Mouse (Mus musculus): ENCODE data around the gene Tgm2. TPM values are rescaled to one million over a fixed set of nuclear protein-coding genes. Genes with fewer than 3 reads are reported as not detected.

Tgm2 gene
- polyA plus RNA-seq, 1 experiment from 2014 or later = 39.7 TPM

GRCm38 (mm10) chr2:158136205-158136604, 10.0 kb downstream of the Tgm2 start:
- H3K9me3 ChIP-seq (replicated peaks) = no peaks in the 10 kb centered on the region
- ATAC-seq (replicated peaks; ENCODE audit: low FRiP score) = no peak
- H3K9ac ChIP-seq = no peak overlapping the region
- H3K36me3 ChIP-seq = peaks cover 7% of the 10 kb centered on the region; the same call in 1 of the 2 replicates
- H3K27ac ChIP-seq = 0 out of 2 replicates have a peak overlapping the region, but pooled peaks have one; percentile 13
- no peak overlapping the region for H3K4me3 ChIP-seq (replicated peaks)
- peaks cover 32% of the 10 kb centered on the region for H3K4me1 ChIP-seq
- WGBS = 40% methylated on average over 7 of the region's 7 CpGs
- no peaks in the 10 kb centered on the region for H3K27me3 ChIP-seq
- H3K4me2 ChIP-seq = no peak overlapping the region

DNA sequence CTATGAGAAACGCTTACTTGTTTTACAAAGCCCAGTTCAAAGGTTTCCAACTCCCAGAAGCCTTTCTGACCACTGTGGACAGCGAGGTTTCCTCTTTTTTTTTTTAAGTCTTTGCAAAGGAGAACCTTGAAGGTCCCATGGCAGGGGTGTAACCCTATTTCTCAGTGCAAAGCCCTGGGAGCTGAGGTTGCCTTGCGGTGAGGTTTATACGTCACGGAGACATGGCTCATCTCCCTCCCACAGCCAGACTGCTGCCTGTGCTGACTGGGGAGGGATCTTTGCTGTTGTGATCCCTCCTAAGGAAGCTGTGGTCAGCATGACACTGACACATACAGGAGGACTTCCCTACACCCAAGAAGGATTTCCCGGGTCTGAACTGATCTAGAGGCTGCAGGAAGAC, 13.2 kb downstream of the Tgm2 start:
- Histone ChIP-seq H3K9ac (no peak overlapping the region), H3K27me3 (no peaks in the 10 kb centered on the region), H3K9me3 (replicated peaks) (no peaks in the 10 kb centered on the region), H3K27ac (no peak overlapping the region), H3K4me2 (no peak overlapping the region), H3K4me3 (replicated peaks) (no peak overlapping the region), H3K36me3 (peaks cover 11% of the 10 kb centered on the region), H3K4me1 (peaks cover 33% of the 10 kb centered on the region)
- WGBS = 61% methylated on average over 6 of the region's 6 CpGs
- no peak for ATAC-seq (replicated peaks; ENCODE audit: low FRiP score)

GRCm38 (mm10) chr2:158132320-158132719, 13.9 kb downstream of the Tgm2 start:
- H3K4me2 ChIP-seq = no peak overlapping the region
- ATAC-seq (replicated peaks; ENCODE audit: low FRiP score) = no peak
- H3K9me3 ChIP-seq (replicated peaks) = no peaks in the 10 kb centered on the region
- no peak overlapping the region for H3K9ac ChIP-seq
- no peak overlapping the region for H3K4me3 ChIP-seq (replicated peaks)
- H3K27me3 ChIP-seq = no peaks in the 10 kb centered on the region
- H3K36me3 ChIP-seq = peaks cover 13% of the 10 kb centered on the region
- peaks cover 29% of the 10 kb centered on the region for H3K4me1 ChIP-seq
- H3K27ac ChIP-seq = no peak overlapping the region
- 87% methylated on average over 10 of the region's 10 CpGs for WGBS

- 90% methylated on average over 13 of the region's 13 CpGs for WGBS
- no peak for ATAC-seq (replicated peaks; ENCODE audit: low FRiP score)
Observed at GRCm38 (mm10) chr2:158131197-158131835, 14.9 kb downstream of the Tgm2 start.

DNA sequence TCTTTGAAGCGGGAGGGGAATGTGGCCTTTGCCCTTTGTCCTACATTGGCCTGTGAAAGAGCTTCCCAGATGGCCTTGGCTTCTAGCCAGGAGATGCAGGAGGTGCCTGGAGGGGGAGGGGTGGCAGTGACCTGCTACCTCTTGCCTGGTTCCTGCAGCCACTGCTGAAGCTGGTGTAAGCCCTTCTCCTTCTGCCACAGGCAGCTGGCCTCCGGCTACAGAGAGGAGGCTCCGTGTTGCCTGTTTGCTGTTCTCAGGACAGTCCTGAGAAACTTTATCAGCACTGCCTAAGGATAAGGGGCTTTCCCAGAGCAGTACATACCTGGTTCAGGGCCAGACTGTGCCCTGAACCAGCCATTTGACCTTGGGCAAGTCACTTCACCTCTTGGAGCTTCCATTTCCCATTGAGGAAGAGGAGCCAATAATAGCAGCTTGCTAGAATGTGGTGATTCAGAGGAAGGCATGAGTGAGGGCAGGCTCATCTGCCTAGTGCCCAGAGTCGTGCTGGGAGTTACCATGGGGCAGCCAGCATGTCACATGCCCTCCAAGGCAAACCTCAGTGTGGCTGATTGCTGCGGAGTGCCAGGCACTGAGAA, 15.7 kb downstream of the Tgm2 start:
- Histone ChIP-seq H3K4me2 (no peak overlapping the region), H3K9ac (no peak overlapping the region), H3K9me3 (replicated peaks) (no peaks in the 10 kb centered on the region), H3K4me3 (replicated peaks) (no peak overlapping the region), H3K36me3 (peaks cover 29% of the 10 kb centered on the region), H3K27ac (peak overlapping the region; percentile 61), H3K27me3 (no peaks in the 10 kb centered on the region), H3K4me1 (peaks cover 21% of the 10 kb centered on the region)
- 45% methylated on average over 5 of the region's 5 CpGs for WGBS
- 0 out of 2 replicates have a peak, but pooled peaks have one; percentile 34 for ATAC-seq (replicated peaks; ENCODE audit: low FRiP score)

More at GRCm38 (mm10) chr2:158131197-158131835, 14.9 kb downstream of the Tgm2 start:
- no peak overlapping the region for H3K27ac ChIP-seq
- H3K9me3 ChIP-seq (replicated peaks) = no peaks in the 10 kb centered on the region
- H3K4me2 ChIP-seq = no peak overlapping the region
- no peak overlapping the region for H3K9ac ChIP-seq
- peaks cover 22% of the 10 kb centered on the region for H3K36me3 ChIP-seq
- peaks cover 27% of the 10 kb centered on the region for H3K4me1 ChIP-seq
- no peaks in the 10 kb centered on the region for H3K27me3 ChIP-seq
- no peak overlapping the region for H3K4me3 ChIP-seq (replicated peaks)

DNA sequence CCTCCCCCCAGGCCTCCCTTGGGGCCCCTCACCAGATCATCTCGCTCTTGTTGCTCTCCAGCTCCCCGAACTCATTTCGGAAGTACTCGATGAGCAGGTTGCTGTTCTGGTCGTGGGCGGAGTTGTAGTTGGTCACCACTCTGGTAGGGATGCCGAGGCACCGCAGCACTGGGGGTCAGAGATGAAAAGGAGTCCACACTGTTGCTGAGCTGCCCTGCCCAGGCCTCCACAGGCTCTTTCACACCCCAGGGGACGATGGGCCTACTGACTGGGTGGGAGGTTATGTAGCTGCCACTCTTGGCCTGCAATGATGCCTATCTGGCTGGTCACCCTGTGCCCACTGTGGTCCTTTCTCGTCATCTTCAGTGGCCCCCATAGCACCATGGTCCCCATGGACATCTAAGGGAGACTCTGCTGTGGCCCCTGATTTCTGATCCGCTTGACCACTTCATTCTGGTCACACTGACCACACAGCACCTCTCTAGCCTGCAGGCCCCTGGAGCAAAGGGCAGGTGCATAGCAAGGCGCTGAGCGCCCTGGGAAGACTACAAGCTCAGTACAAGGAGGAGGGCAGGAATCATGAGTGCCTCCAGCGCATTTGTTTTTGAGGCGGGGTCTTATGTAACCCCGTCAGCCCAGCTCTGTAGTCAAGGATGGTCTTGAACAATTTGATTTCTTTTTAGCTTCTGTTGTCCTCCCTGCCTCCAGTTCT, 16.8 kb downstream of the Tgm2 start:
- no peak overlapping the region for H3K27ac ChIP-seq
- WGBS = 82% methylated on average over 16 of the region's 16 CpGs
- H3K36me3 ChIP-seq = peaks cover 38% of the 10 kb centered on the region
- ATAC-seq (replicated peaks; ENCODE audit: low FRiP score) = 0 out of 2 replicates have a peak, but pooled peaks have one; percentile 15
- no peak overlapping the region for H3K4me3 ChIP-seq (replicated peaks)
- peaks cover 21% of the 10 kb centered on the region for H3K4me1 ChIP-seq
- no peaks in the 10 kb centered on the region for H3K27me3 ChIP-seq
- no peak overlapping the region for H3K4me2 ChIP-seq
- H3K9me3 ChIP-seq (replicated peaks) = no peaks in the 10 kb centered on the region
- no peak overlapping the region for H3K9ac ChIP-seq

DNA sequence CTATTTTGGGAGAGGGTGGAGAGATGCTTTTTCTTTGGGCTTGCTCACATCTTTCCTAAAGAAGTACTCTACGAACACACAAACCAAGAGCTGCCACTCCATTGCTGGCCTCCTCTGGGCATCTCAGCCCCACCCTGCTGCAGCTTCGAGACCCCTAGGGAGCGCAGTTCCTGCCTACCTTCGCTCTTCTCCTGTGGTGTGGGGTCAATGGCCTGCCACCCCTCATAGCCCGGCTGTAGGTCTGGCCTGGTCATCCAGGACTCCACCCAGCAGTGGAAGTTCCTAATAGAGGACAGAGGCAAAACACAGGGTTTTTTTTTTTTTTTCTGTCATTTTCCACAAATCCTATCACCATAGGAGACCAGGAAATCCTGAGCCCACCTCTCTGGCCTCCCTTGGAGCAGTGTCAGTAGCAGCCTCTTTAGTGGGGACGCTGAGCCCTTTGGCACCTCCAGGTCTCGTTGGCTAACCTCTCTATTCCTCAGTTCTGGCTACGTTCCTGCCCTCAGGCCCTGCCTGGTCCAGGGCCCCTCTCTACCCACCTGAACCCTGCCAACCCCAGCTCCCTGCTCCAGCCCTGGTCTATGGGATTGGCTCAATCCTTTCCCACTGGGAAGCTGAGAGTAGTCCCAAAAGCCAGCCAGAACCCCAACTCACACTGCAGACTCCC, 17.6 kb downstream of the Tgm2 start:
- H3K36me3 ChIP-seq = peaks cover 34% of the 10 kb centered on the region
- no peak overlapping the region for H3K4me3 ChIP-seq (replicated peaks)
- H3K9ac ChIP-seq = no peak overlapping the region
- no peak overlapping the region for H3K4me2 ChIP-seq
- 83% methylated on average over 8 of the region's 8 CpGs for WGBS
- peaks cover 21% of the 10 kb centered on the region for H3K4me1 ChIP-seq
- H3K27me3 ChIP-seq = no peaks in the 10 kb centered on the region
- H3K27ac ChIP-seq = no peak overlapping the region
- no peaks in the 10 kb centered on the region for H3K9me3 ChIP-seq (replicated peaks)
- ATAC-seq (replicated peaks; ENCODE audit: low FRiP score) = no peak

DNA sequence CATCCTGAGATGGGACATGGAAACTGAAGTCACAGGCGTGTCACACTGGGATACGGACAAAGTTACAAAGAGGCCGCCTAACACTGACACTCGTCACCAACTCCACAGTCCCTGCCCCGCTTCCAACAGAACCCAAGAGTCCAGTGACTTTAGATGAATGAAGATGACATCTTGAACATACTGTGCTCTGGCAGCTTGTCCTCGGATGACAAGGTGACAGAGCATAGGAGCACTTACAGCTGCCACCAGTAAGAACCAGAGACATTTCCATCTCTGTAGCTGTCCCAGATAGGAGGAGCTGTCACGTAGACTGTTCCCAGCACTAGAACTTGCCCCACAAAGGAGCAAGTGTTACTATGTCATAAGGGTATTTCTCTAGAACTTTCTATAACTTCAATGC, 18.4 kb downstream of the Tgm2 start:
- Histone ChIP-seq H3K27ac (no peak overlapping the region), H3K9me3 (replicated peaks) (no peaks in the 10 kb centered on the region), H3K4me2 (no peak overlapping the region), H3K4me3 (replicated peaks) (no peak overlapping the region), H3K9ac (no peak overlapping the region), H3K36me3 (peaks cover 34% of the 10 kb centered on the region), H3K27me3 (no peaks in the 10 kb centered on the region), H3K4me1 (peaks cover 21% of the 10 kb centered on the region)
- ATAC-seq (replicated peaks; ENCODE audit: low FRiP score) = no peak
- 88% methylated on average over 7 of the region's 7 CpGs for WGBS

DNA sequence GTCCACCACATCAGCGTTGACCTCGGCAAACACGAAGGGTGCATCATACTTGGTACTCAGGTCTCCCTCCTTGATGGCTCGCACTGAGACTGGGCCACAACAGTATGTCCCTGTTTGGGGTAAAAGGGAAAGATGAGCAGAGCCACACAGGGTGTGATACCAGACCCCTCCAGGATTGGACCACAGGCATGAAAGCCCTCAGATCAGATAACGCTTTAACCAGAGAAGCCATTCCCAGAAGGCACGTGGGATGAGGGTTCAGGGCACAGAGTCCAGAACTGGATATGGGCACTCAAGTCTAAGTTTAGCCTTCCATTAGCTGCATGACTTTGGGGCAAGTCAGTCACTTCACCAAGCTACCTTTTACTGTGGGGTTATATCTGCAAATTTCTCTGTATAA, 19.0 kb downstream of the Tgm2 start:
- Histone ChIP-seq H3K4me1 (peaks cover 28% of the 10 kb centered on the region), H3K27ac (no peak overlapping the region), H3K36me3 (peaks cover 34% of the 10 kb centered on the region), H3K4me3 (replicated peaks) (no peak overlapping the region), H3K27me3 (no peaks in the 10 kb centered on the region), H3K9me3 (replicated peaks) (no peaks in the 10 kb centered on the region), H3K9ac (no peak overlapping the region), H3K4me2 (no peak overlapping the region)
- 81% methylated on average over 6 of the region's 6 CpGs for WGBS
- ATAC-seq (replicated peaks; ENCODE audit: low FRiP score) = no peak

DNA sequence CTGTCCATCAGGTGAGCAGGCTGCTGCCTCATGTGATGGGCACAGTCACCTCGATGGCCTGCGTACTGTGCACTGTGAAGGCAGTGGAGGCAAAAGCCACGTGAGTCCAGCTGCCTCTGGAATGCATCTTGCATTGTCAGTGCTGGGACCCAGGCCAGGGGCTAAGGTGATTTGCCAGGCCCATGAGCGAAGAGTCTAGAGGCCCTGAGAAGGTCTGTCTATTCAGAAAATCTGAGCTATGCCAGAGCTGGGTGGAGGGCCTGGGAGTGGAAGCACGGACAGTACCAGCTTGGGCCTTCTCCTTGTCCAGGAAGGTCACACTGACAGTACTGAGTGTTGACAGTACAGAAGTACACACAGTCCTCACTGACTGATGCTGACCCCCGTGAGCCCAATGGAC, 23.4 kb downstream of the Tgm2 start:
- Histone ChIP-seq H3K36me3 (peaks cover 37% of the 10 kb centered on the region), H3K27me3 (no peaks in the 10 kb centered on the region), H3K9me3 (replicated peaks) (no peaks in the 10 kb centered on the region), H3K27ac (peak overlapping the region; percentile 69; the same call in 1 of the 2 replicates), H3K4me2 (no peak overlapping the region), H3K4me3 (replicated peaks) (no peak overlapping the region), H3K9ac (no peak overlapping the region), H3K4me1 (peaks cover 17% of the 10 kb centered on the region)
- WGBS = 83% methylated on average over 6 of the region's 6 CpGs
- ATAC-seq (replicated peaks; ENCODE audit: low FRiP score) = no peak

- no peak overlapping the region; the same call in 1 of the 2 replicates for H3K9ac ChIP-seq
- H3K27me3 ChIP-seq = no peaks in the 10 kb centered on the region
- no peak overlapping the region for H3K4me2 ChIP-seq
- no peak overlapping the region for H3K4me3 ChIP-seq (replicated peaks)
- WGBS = 39% methylated on average over 10 of the region's 12 CpGs
- peak overlapping the region; percentile 69 for H3K27ac ChIP-seq
- H3K36me3 ChIP-seq = peaks cover 35% of the 10 kb centered on the region
- no peaks in the 10 kb centered on the region for H3K9me3 ChIP-seq (replicated peaks)
- peak; percentile 75 for ATAC-seq (replicated peaks; ENCODE audit: low FRiP score)
- peaks cover 19% of the 10 kb centered on the region for H3K4me1 ChIP-seq
Observed at GRCm38 (mm10) chr2:158121645-158122326, 24.4 kb downstream of the Tgm2 start.

Measured in kidney, embryonic 15.5 days (tissue).